ENCODE assay signal across 17 mouse cellular contexts in genomic region chr1:118453577-118453976, GRCm38 (mm10).
DNase-seq lines count a peak whose midpoint lies in the region; ATAC-seq lines count a peak whose summit lies in the region.
"Had no signal": no experiment of that assay in that cellular context is flagged by ENCODE, and none has a peak within 500 bp of the region (broad histone marks: within the 10 kb centered on the region; RNA-seq: fewer than 3 reads in every experiment).

No protein-coding gene starts in this region.

- intact Hi-C loops in heart, postnatal 10 days (cut with DNase I): no loop called here

- H3K9ac ChIP-seq in kidney, embryonic 15.5 days: no peak overlapping the region
- H3K9ac ChIP-seq in hindbrain, embryonic 16.5 days (ENCODE audit: low read depth, low read length): no peak overlapping the region
- H3K9ac ChIP-seq: embryonic facial prominence, embryonic 13.5 days; limb, embryonic 15.5 days; liver, postnatal 0 days had no signal

- H3K36me3 ChIP-seq in kidney, embryonic 15.5 days: 0 out of 2 replicates have a peak, but pooled peaks cover 2% of the 10 kb centered on the region
- no peaks in the 10 kb centered on the region for H3K36me3 ChIP-seq in hindbrain, embryonic 16.5 days (ENCODE audit: control insufficient read depth, insufficient read depth, low read length)
- H3K36me3 ChIP-seq: embryonic facial prominence, embryonic 13.5 days; hindbrain, embryonic 10.5 days; limb, embryonic 15.5 days had no signal

- H3K27ac ChIP-seq in kidney, embryonic 15.5 days: no peak overlapping the region
- H3K27ac ChIP-seq in hindbrain, embryonic 16.5 days (ENCODE audit: low read depth, low read length): no peak overlapping the region
- H3K27ac ChIP-seq: embryonic facial prominence, embryonic 13.5 days; hindbrain, embryonic 10.5 days; limb, embryonic 15.5 days had no signal

- WGBS in kidney, embryonic 15.5 days: 82% methylated on average over 4 of the region's 4 CpGs
- 88% methylated on average over 4 of the region's 4 CpGs for WGBS in hindbrain, embryonic 16.5 days

- no peak for ATAC-seq in kidney, embryonic 15.5 days (replicated peaks; ENCODE audit: low FRiP score)
- 0 out of 2 replicates have a peak, but pooled peaks have one; percentile 30 for ATAC-seq in neutrophil, adult 5-6 weeks (ENCODE audit: extremely low read depth, insufficient number of reproducible peaks, low FRiP score, poor library complexity, severe bottlenecking)
- ATAC-seq in hindbrain, embryonic 16.5 days: no peak
- ATAC-seq: CD4-positive, CD25-positive, alpha-beta regulatory T cell, adult 4 months; liver, postnatal 0 days had no signal

- H3K4me3 ChIP-seq in kidney, embryonic 15.5 days (replicated peaks): no peak overlapping the region
- H3K4me3 ChIP-seq in hindbrain, embryonic 16.5 days (ENCODE audit: low read length): no peak overlapping the region
- H3K4me3 ChIP-seq: embryonic facial prominence, embryonic 13.5 days; hindbrain, embryonic 10.5 days; limb, embryonic 15.5 days had no signal

- H3K27me3 ChIP-seq in kidney, embryonic 15.5 days: no peaks in the 10 kb centered on the region
- no peaks in the 10 kb centered on the region for H3K27me3 ChIP-seq in hindbrain, embryonic 16.5 days (replicated peaks; ENCODE audit: control insufficient read depth, insufficient read depth, low read length)
- H3K27me3 ChIP-seq: embryonic facial prominence, embryonic 13.5 days; limb, embryonic 15.5 days had no signal

- peak; percentile 36 to 66 for DNase-seq in heart, adult 18-20 months
- no peak for DNase-seq in heart, postnatal 10 days
- DNase-seq in kidney, postnatal 36 days: peak; percentile 36 to 54
- peak; percentile 63 for DNase-seq in Muller cell, postnatal 12 days (ENCODE audit: inconsistent ontology term)
- DNase-seq in left cerebral cortex, adult 8-10 months (ENCODE audit: low spot score in 2 of 2): no peak
- DNase-seq: cerebellum, adult 2 months; layer of hippocampus, adult 9-11 months; liver, postnatal 0 days; midbrain, embryonic 14.5 days; thymus, adult 2 months had no signal

- no peak overlapping the region for H3K4me2 ChIP-seq in kidney, embryonic 15.5 days
- H3K4me2 ChIP-seq in hindbrain, embryonic 16.5 days (ENCODE audit: low read length): no peak overlapping the region
- H3K4me2 ChIP-seq: embryonic facial prominence, embryonic 13.5 days; limb, embryonic 15.5 days had no signal

- H3K9me3 ChIP-seq in kidney, embryonic 15.5 days (replicated peaks): no peaks in the 10 kb centered on the region
- no peaks in the 10 kb centered on the region for H3K9me3 ChIP-seq in hindbrain, embryonic 16.5 days (ENCODE audit: control insufficient read depth, low read length)
- H3K9me3 ChIP-seq: embryonic facial prominence, embryonic 13.5 days; hindbrain, embryonic 10.5 days; limb, embryonic 15.5 days had no signal

- H3K4me1 ChIP-seq in kidney, embryonic 15.5 days: peaks cover 34% of the 10 kb centered on the region
- H3K4me1 ChIP-seq in hindbrain, embryonic 16.5 days (ENCODE audit: control insufficient read depth, insufficient read depth, low read depth, low read length): peaks cover 21% of the 10 kb centered on the region

Comparison
In these comparisons a context has a peak if more than half of its experiments do, and no peak if none do; other contexts are left out.
1. DNase-seq: peak in heart, adult 18-20 months (2 of 2), kidney, postnatal 36 days (2 of 2) and Muller cell, postnatal 12 days (single experiment); none in heart, postnatal 10 days (0 of 2) and left cerebral cortex, adult 8-10 months (0 of 2).